Mouse (Mus musculus): ENCODE measurements around the gene Ndufs2. TPM values are rescaled to one million over a fixed set of nuclear protein-coding genes. Genes with fewer than 3 reads are reported as not detected.

Gene Ndufs2
- polyA plus RNA-seq, 1 experiment from 2014 or later = 254 TPM

DNA sequence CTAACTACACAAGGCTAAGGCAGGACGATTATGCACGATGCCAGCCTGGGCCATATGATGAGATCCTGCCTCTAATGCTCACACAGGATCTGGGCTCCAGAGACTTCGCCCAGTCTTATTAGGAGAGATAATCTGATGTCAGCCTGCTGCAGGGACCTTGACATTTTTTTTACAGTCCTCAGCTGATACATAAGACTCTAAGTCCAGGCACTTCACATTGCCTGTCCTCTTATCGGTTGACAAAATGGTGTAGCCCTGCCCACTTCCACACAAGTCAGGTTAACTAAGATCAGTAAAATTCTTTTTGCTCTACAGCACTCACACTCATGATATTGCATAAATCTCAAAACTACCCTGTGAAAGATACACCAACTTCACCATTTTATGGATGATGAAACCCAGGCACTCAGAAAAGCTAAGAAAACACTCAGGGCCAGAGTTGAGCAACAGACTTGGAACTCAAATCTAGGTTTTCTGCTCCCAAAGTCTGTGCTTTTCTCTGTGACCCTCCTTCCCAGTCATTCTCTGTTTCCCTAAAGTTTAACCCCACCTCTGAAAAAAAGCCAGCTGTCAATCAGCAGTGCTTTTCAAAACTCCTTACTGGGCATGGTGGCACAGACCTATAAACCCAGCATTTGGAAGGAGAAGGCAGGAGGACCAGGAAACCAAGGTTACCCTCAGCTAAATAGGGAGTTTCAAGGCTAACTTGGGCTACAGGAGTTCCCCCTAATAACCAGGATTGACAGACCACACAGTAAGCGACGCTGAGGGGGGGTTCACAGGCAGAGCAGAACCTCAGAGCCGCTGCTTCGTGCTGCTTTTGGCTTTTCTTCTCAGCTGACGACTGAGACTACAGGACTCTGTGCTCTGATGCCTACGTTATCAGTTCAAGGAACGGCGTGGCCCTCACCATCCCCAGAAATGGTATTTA lies 18.1 kb downstream of the Ndufs2 start:
- Histone ChIP-seq H3K9me3 (no peaks in the 10 kb centered on the region), H3K4me1 (peaks cover 16% of the 10 kb centered on the region), H3K36me3 (peaks cover 48% of the 10 kb centered on the region), H3K27me3 (no peaks in the 10 kb centered on the region), H3K4me2 (replicated peaks) (no peak overlapping the region), H3K9ac (no peak overlapping the region), H3K4me3 (no peak overlapping the region), H3K27ac (no peak overlapping the region)
- ATAC-seq (ENCODE audit: low FRiP score, low read depth) = no peak
- 85% methylated on average over 12 of the region's 12 CpGs for WGBS

GRCm38 (mm10) chr1:171232348-171232747 lies 18.8 kb downstream of the Ndufs2 start:
- H3K36me3 ChIP-seq = peaks cover 41% of the 10 kb centered on the region
- H3K9me3 ChIP-seq = no peaks in the 10 kb centered on the region
- WGBS = 78% methylated on average over 5 of the region's 5 CpGs
- H3K27ac ChIP-seq = no peak overlapping the region
- no peaks in the 10 kb centered on the region for H3K27me3 ChIP-seq
- no peak overlapping the region for H3K4me3 ChIP-seq
- no peak overlapping the region for H3K4me2 ChIP-seq (replicated peaks)
- ATAC-seq (ENCODE audit: low FRiP score, low read depth) = no peak
- peaks cover 16% of the 10 kb centered on the region for H3K4me1 ChIP-seq
- no peak overlapping the region for H3K9ac ChIP-seq

DNA sequence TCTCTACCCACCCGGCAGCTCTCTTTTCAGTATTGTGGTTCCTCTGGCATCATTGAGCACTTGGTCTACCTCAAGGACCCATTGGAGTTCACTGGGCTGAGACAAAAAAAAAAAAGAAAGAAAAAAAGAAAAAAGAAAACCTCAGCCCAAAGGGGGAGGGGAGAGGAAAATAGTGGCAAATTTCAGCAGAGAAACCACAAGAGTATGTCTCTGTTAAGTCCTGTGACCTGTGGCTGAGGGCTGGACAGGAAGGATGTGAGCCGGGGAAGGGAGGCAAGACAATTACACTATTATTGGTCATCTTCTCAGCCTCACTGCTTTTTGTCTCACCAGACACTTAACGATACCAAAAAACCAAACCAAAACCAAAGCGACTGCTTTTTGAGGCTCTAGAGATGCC lies 19.3 kb downstream of the Ndufs2 start:
- no peak for ATAC-seq (ENCODE audit: low FRiP score, low read depth)
- Histone ChIP-seq H3K9me3 (no peaks in the 10 kb centered on the region), H3K4me1 (peaks cover 16% of the 10 kb centered on the region), H3K27me3 (no peaks in the 10 kb centered on the region), H3K27ac (no peak overlapping the region), H3K36me3 (peaks cover 36% of the 10 kb centered on the region), H3K4me3 (no peak overlapping the region), H3K4me2 (replicated peaks) (no peak overlapping the region), H3K9ac (no peak overlapping the region)
- WGBS = 81% methylated on average over 4 of the region's 4 CpGs

DNA sequence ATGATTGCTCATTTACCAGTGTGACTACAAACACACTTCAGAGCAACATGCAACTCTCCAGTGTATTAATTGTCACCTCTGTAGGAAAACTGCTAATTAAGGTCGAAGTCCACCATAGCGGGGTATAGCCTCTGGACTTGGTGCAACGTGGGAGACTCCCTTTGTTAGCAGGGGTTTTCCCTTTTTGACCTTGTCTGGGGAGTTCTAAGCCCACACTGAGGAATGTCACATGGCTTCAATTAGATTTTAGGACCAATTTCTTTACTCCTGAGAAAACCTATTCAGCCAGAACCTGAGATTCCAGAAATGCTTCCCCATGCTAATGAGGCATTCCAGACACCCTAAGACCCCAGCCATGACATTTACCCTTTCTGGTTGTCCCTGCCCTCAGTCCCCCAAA lies 21.0 kb downstream of the Ndufs2 start:
- no peaks in the 10 kb centered on the region for H3K27me3 ChIP-seq
- H3K27ac ChIP-seq = peak overlapping the region; percentile 40; the same call in 1 of the 2 replicates
- WGBS = 17% methylated on average over 3 of the region's 3 CpGs
- H3K4me2 ChIP-seq (replicated peaks) = no peak overlapping the region
- peaks cover 20% of the 10 kb centered on the region for H3K36me3 ChIP-seq
- peak; percentile 66; the same call in 1 of the 2 replicates for ATAC-seq (ENCODE audit: low FRiP score, low read depth)
- peaks cover 16% of the 10 kb centered on the region for H3K4me1 ChIP-seq
- no peak overlapping the region for H3K9ac ChIP-seq
- H3K9me3 ChIP-seq = no peaks in the 10 kb centered on the region
- no peak overlapping the region for H3K4me3 ChIP-seq

DNA sequence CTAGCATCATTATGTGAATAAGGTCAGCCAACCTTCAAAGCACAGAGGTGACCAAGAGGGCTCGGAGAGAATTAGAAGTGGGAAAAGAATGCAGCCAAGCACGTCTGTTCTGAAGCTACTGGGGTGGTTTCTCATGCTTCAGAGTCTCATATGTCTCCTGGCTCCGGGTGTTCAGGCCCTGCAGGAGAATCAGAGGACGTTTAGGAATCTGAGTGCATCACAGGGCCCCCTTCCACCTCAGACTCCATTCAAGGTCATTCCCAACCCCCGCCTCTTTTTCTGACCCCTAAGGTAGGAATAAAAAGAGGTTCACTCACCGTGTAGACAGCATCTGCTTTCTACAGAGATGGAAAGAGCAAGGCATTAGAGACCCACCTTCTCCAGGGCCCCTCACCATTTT lies 21.4 kb downstream of the Ndufs2 start:
- Histone ChIP-seq H3K9me3 (no peaks in the 10 kb centered on the region), H3K4me2 (replicated peaks) (no peak overlapping the region), H3K36me3 (peaks cover 16% of the 10 kb centered on the region), H3K4me3 (no peak overlapping the region), H3K4me1 (peaks cover 16% of the 10 kb centered on the region), H3K27ac (peak overlapping the region; percentile 40; the same call in 1 of the 2 replicates), H3K9ac (no peak overlapping the region), H3K27me3 (no peaks in the 10 kb centered on the region)
- WGBS = 32% methylated on average over 6 of the region's 6 CpGs
- no peak for ATAC-seq (ENCODE audit: low FRiP score, low read depth)

GRCm38 (mm10) chr1:171227879-171228278 lies 23.3 kb downstream of the Ndufs2 start:
- H3K4me2 ChIP-seq (replicated peaks) = no peak overlapping the region
- no peak overlapping the region for H3K4me3 ChIP-seq
- 80% methylated on average over 1 of the region's 1 CpGs for WGBS
- H3K36me3 ChIP-seq = no peaks in the 10 kb centered on the region
- no peak overlapping the region for H3K27ac ChIP-seq
- H3K9ac ChIP-seq = no peak overlapping the region
- peaks cover 16% of the 10 kb centered on the region for H3K4me1 ChIP-seq
- H3K27me3 ChIP-seq = no peaks in the 10 kb centered on the region
- ATAC-seq (ENCODE audit: low FRiP score, low read depth) = no peak
- H3K9me3 ChIP-seq = no peaks in the 10 kb centered on the region

DNA sequence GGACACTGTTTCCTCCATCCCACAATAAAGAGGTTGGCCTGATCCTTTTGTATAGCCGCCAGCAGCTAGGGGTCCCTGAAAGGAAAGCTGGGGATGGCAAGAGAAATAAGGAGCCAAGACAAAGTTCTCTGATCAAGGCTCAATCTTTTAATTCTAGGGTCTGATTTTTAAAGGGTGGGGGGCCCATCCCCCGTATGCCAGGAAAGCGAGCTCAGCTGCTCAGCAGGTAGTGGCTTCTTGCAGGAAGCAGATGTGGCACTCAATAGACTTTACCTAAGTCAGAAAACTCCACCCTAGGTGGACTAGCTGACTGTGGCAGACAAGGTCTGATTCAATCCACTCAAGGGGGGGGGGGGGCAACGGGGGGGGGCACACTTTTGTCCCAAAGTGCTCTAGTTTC lies 24.4 kb downstream of the Ndufs2 start:
- Histone ChIP-seq H3K27me3 (no peaks in the 10 kb centered on the region), H3K4me1 (peaks cover 18% of the 10 kb centered on the region), H3K9me3 (no peaks in the 10 kb centered on the region), H3K4me3 (no peak overlapping the region), H3K4me2 (replicated peaks) (no peak overlapping the region), H3K27ac (no peak overlapping the region), H3K9ac (no peak overlapping the region), H3K36me3 (no peaks in the 10 kb centered on the region)
- WGBS = 49% methylated on average over 4 of the region's 4 CpGs
- no peak for ATAC-seq (ENCODE audit: low FRiP score, low read depth)

GRCm38 (mm10) chr1:171224857-171225256 lies 26.3 kb downstream of the Ndufs2 start, which contains the start of gene Apoa2:
Apoa2 (plus strand) TSS chr1:171225054.
- peaks cover 4% of the 10 kb centered on the region for H3K36me3 ChIP-seq
- no peak within 1 kb of the TSS for H3K27ac ChIP-seq
- no peak within 1 kb of the TSS for H3K4me2 ChIP-seq (replicated peaks)
- no peaks in the 10 kb centered on the region for H3K27me3 ChIP-seq
- WGBS = 77% methylated on average over 5 of the region's 5 CpGs
- no peaks in the 10 kb centered on the region for H3K9me3 ChIP-seq
- H3K4me3 ChIP-seq = no peak within 1 kb of the TSS
- peaks cover 14% of the 10 kb centered on the region for H3K4me1 ChIP-seq
- no peak within 1 kb of the TSS for H3K9ac ChIP-seq
- no peak for ATAC-seq (ENCODE audit: low FRiP score, low read depth)

DNA sequence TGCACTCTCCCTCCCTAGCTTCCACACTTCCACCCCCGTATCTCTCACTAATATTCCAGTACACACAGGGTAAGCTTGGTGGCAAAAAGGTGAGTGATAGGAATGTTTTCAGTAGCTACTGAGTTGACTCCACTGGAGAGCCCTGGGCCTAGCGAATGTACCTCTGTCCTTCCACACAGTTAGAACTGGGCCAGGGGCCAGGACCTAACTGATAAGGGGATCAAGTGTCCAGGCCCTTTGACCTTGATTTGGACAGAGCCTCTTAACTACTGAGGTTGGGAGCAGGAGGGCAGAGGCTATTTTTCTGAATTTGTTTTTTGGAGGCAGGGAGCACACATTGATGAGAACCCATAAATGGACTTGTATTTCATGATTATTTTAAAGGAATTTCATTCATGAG lies 27.4 kb downstream of the Ndufs2 start:
- Histone ChIP-seq H3K27ac (no peak overlapping the region), H3K4me2 (replicated peaks) (no peak overlapping the region), H3K36me3 (peaks cover 15% of the 10 kb centered on the region), H3K4me3 (no peak overlapping the region), H3K4me1 (peaks cover 11% of the 10 kb centered on the region), H3K27me3 (no peaks in the 10 kb centered on the region), H3K9me3 (no peaks in the 10 kb centered on the region), H3K9ac (no peak overlapping the region)
- WGBS = 86% methylated on average over 2 of the region's 2 CpGs
- ATAC-seq (ENCODE audit: low FRiP score, low read depth) = no peak

GRCm38 (mm10) chr1:171223168-171223567 lies 28.0 kb downstream of the Ndufs2 start:
- Histone ChIP-seq H3K27ac (peak overlapping the region; percentile 89), H3K4me2 (replicated peaks) (peak overlapping the region; percentile 55), H3K36me3 (peaks cover 21% of the 10 kb centered on the region), H3K9me3 (no peaks in the 10 kb centered on the region), H3K4me3 (peak overlapping the region; percentile 66), H3K27me3 (no peaks in the 10 kb centered on the region), H3K4me1 (peaks cover 11% of the 10 kb centered on the region), H3K9ac (peak overlapping the region; percentile 51)
- WGBS = 81% methylated on average over 6 of the region's 6 CpGs
- no peak for ATAC-seq (ENCODE audit: low FRiP score, low read depth)

GRCm38 (mm10) chr1:171222238-171223155 lies 28.7 kb downstream of the Ndufs2 start, which contains the start of gene Tomm40l:
Tomm40l (minus strand) TSS chr1:171222514.
- 3% methylated on average over 28 of the region's 28 CpGs for WGBS
- H3K9me3 ChIP-seq = no peaks in the 10 kb centered on the region
- peaks cover 24% of the 10 kb centered on the region for H3K36me3 ChIP-seq
- H3K4me2 ChIP-seq (replicated peaks) = peak within 1 kb of the TSS; percentile 84
- peaks cover 11% of the 10 kb centered on the region for H3K4me1 ChIP-seq
- H3K9ac ChIP-seq = peak within 1 kb of the TSS; percentile 67
- peak within 1 kb of the TSS; percentile 89 for H3K27ac ChIP-seq
- H3K27me3 ChIP-seq = no peaks in the 10 kb centered on the region
- peak; percentile 99 for ATAC-seq (ENCODE audit: low FRiP score, low read depth)
- peak within 1 kb of the TSS; percentile 66 for H3K4me3 ChIP-seq
